In the genomic region with DNA sequence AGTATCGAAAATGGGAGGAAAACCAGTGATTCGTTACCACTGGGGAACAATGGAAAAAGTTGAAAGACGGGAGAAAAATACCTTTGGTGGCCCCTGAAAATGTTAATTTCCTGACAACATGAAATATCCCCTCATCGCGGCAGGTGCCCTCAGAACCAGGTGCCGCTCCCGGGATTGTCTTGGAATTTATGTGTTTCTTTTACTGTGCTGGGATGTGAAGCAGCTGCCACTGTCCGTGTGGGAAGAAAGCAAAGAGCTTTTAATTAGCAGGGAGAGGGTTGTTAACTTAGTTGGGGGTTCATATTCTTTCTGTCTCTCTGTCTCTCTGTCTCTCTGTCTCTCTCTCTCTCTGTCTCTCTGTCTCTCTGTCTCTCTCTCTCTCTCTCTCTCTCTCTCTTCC, we compare ENCODE assay signal across 21 mouse cellular contexts.
A peak's percentile ranks its signal among the peaks of the same experiment; 100 is the strongest.
DNase-seq lines count a peak whose midpoint lies in the region; ATAC-seq lines count a peak whose summit lies in the region.
"Had no signal": no experiment of that assay in that cellular context is flagged by ENCODE, and none has a peak within 500 bp of the region (broad histone marks: within the 10 kb centered on the region; RNA-seq: fewer than 3 reads in every experiment).

No protein-coding gene starts in this region.

- 0 out of 2 replicates have a peak, but pooled peaks have one; percentile 34 for ATAC-seq in hindbrain, embryonic 11.5 days (ENCODE audit: low FRiP score)
- no peak for ATAC-seq in forebrain, embryonic 16.5 days
- ATAC-seq in hindbrain, embryonic 15.5 days (ENCODE audit: low FRiP score, low read depth), result no peak
- no peak for ATAC-seq in neural tube, embryonic 13.5 days (ENCODE audit: low read depth)
- ATAC-seq: intestine, postnatal 0 days had no signal

- H3K9ac ChIP-seq in hindbrain, embryonic 11.5 days (ENCODE audit: low read depth, low read length), result no peak overlapping the region
- no peak overlapping the region for H3K9ac ChIP-seq in forebrain, embryonic 16.5 days (replicated peaks; ENCODE audit: low read depth, low read length)
- no peak overlapping the region for H3K9ac ChIP-seq in hindbrain, embryonic 15.5 days
- 0 out of 2 replicates have a peak overlapping the region, but pooled peaks have one; percentile 22 for H3K9ac ChIP-seq in neural tube, embryonic 13.5 days
- H3K9ac ChIP-seq: embryonic facial prominence, embryonic 15.5 days; liver, embryonic 14.5 days; midbrain, embryonic 12.5 days had no signal

- no peaks in the 10 kb centered on the region for H3K27me3 ChIP-seq in hindbrain, embryonic 11.5 days (ENCODE audit: control insufficient read depth, insufficient read depth, low read length)
- no peaks in the 10 kb centered on the region for H3K27me3 ChIP-seq in hindbrain, embryonic 10.5 days (ENCODE audit: insufficient read depth, poor library complexity, severe bottlenecking)
- H3K27me3 ChIP-seq in forebrain, embryonic 16.5 days (replicated peaks; ENCODE audit: control insufficient read depth, insufficient read depth, low read length), result no peaks in the 10 kb centered on the region
- no peaks in the 10 kb centered on the region for H3K27me3 ChIP-seq in hindbrain, embryonic 15.5 days
- H3K27me3 ChIP-seq in neural tube, embryonic 13.5 days, result no peaks in the 10 kb centered on the region
- H3K27me3 ChIP-seq: embryonic facial prominence, embryonic 15.5 days; midbrain, embryonic 12.5 days had no signal

- no peak overlapping the region for H3K4me3 ChIP-seq in hindbrain, embryonic 11.5 days (ENCODE audit: low read depth, low read length)
- no peak overlapping the region for H3K4me3 ChIP-seq in hindbrain, embryonic 10.5 days
- H3K4me3 ChIP-seq in forebrain, embryonic 16.5 days (replicated peaks; ENCODE audit: low read length), result no peak overlapping the region
- H3K4me3 ChIP-seq in hindbrain, embryonic 15.5 days, result peak overlapping the region; percentile 22; the same call in 1 of the 2 replicates
- peak overlapping the region; percentile 16 for H3K4me3 ChIP-seq in neural tube, embryonic 13.5 days
- H3K4me3 ChIP-seq: embryonic facial prominence, embryonic 15.5 days; heart, embryonic 10.5 days; layer of hippocampus, adult 2 months; midbrain, embryonic 12.5 days had no signal

- H3K4me1 ChIP-seq in hindbrain, embryonic 11.5 days (replicated peaks; ENCODE audit: control insufficient read depth, insufficient read depth, low read length), result no peaks in the 10 kb centered on the region
- H3K4me1 ChIP-seq in hindbrain, embryonic 10.5 days (replicated peaks), result no peaks in the 10 kb centered on the region
- H3K4me1 ChIP-seq in forebrain, embryonic 16.5 days (replicated peaks; ENCODE audit: control insufficient read depth, insufficient read depth, low read length), result no peaks in the 10 kb centered on the region
- peaks cover 5% of the 10 kb centered on the region; the same call in 1 of the 2 replicates for H3K4me1 ChIP-seq in hindbrain, embryonic 15.5 days (replicated peaks)
- peaks cover 7% of the 10 kb centered on the region for H3K4me1 ChIP-seq in neural tube, embryonic 13.5 days (replicated peaks)
- H3K4me1 ChIP-seq: embryonic facial prominence, embryonic 15.5 days; heart, embryonic 10.5 days had no signal

- no peak overlapping the region for H3K4me2 ChIP-seq in hindbrain, embryonic 11.5 days (replicated peaks; ENCODE audit: low read depth, low read length)
- peak overlapping the region; percentile 28; the same call in 1 of the 2 replicates for H3K4me2 ChIP-seq in forebrain, embryonic 16.5 days (ENCODE audit: low read length)
- H3K4me2 ChIP-seq in hindbrain, embryonic 15.5 days, result peak overlapping the region; percentile 44
- H3K4me2 ChIP-seq in neural tube, embryonic 13.5 days, result peak overlapping the region; percentile 44
- H3K4me2 ChIP-seq: embryonic facial prominence, embryonic 15.5 days; midbrain, embryonic 12.5 days had no signal

- no peaks in the 10 kb centered on the region for H3K36me3 ChIP-seq in hindbrain, embryonic 11.5 days (ENCODE audit: control insufficient read depth, insufficient read depth, low read length)
- H3K36me3 ChIP-seq in hindbrain, embryonic 10.5 days, result no peaks in the 10 kb centered on the region
- no peaks in the 10 kb centered on the region for H3K36me3 ChIP-seq in forebrain, embryonic 16.5 days (ENCODE audit: control insufficient read depth, insufficient read depth)
- H3K36me3 ChIP-seq in hindbrain, embryonic 15.5 days, result no peaks in the 10 kb centered on the region
- H3K36me3 ChIP-seq in neural tube, embryonic 13.5 days, result no peaks in the 10 kb centered on the region
- H3K36me3 ChIP-seq: embryonic facial prominence, embryonic 15.5 days; heart, embryonic 10.5 days; midbrain, embryonic 12.5 days had no signal

- no peaks in the 10 kb centered on the region for H3K9me3 ChIP-seq in hindbrain, embryonic 11.5 days (ENCODE audit: control insufficient read depth, low read length)
- no peaks in the 10 kb centered on the region for H3K9me3 ChIP-seq in hindbrain, embryonic 10.5 days
- H3K9me3 ChIP-seq in forebrain, embryonic 16.5 days (ENCODE audit: control insufficient read depth, low read length), result no peaks in the 10 kb centered on the region
- H3K9me3 ChIP-seq in hindbrain, embryonic 15.5 days, result no peaks in the 10 kb centered on the region
- no peaks in the 10 kb centered on the region for H3K9me3 ChIP-seq in neural tube, embryonic 13.5 days
- H3K9me3 ChIP-seq: embryonic facial prominence, embryonic 15.5 days; heart, embryonic 10.5 days; midbrain, embryonic 12.5 days had no signal

- no peak overlapping the region for H3K27ac ChIP-seq in hindbrain, embryonic 11.5 days (ENCODE audit: low read depth, low read length)
- H3K27ac ChIP-seq in hindbrain, embryonic 10.5 days, result no peak overlapping the region
- no peak overlapping the region for H3K27ac ChIP-seq in forebrain, embryonic 16.5 days (ENCODE audit: low read length)
- H3K27ac ChIP-seq in hindbrain, embryonic 15.5 days (replicated peaks), result no peak overlapping the region
- no peak overlapping the region for H3K27ac ChIP-seq in neural tube, embryonic 13.5 days (replicated peaks)
- H3K27ac ChIP-seq: embryonic facial prominence, embryonic 15.5 days; heart, embryonic 10.5 days; kidney, postnatal 0 days; layer of hippocampus, adult 2 months; liver, embryonic 14.5 days; macrophage; midbrain, embryonic 12.5 days had no signal

- DNase-seq in hindbrain, embryonic 11.5 days (ENCODE audit: low spot score), result no peak
- no peak for DNase-seq in hindbrain, embryonic 10.5 days (ENCODE audit: low spot score)
- DNase-seq in urinary bladder, postnatal 10 days (ENCODE audit: low spot score), result no peak
- DNase-seq in gastrocnemius, postnatal 4 days (ENCODE audit: low spot score in 2 of 2), result no peak
- DNase-seq: B cell, adult 2 months; cerebellum, adult 2 months; cerebellum, postnatal 36 days; heart, postnatal 36 days; right cerebral cortex, postnatal 4 days; thymus, adult 2 months had no signal

- 52% methylated on average over 8 of the region's 8 CpGs for WGBS in hindbrain, embryonic 11.5 days
- WGBS in hindbrain, embryonic 10.5 days, result 57% methylated on average over 8 of the region's 8 CpGs
- 40% methylated on average over 8 of the region's 8 CpGs for WGBS in forebrain, embryonic 16.5 days
- WGBS in hindbrain, embryonic 15.5 days, result 39% methylated on average over 8 of the region's 8 CpGs
- 15% methylated on average over 8 of the region's 8 CpGs for WGBS in neural tube, embryonic 13.5 days

Comparison
In these comparisons a context has a peak if more than half of its experiments do, and no peak if none do; other contexts are left out.
1. H3K4me3 ChIP-seq: peak in hindbrain, embryonic 15.5 days (single experiment) and neural tube, embryonic 13.5 days (single experiment); none in hindbrain, embryonic 11.5 days (single experiment), hindbrain, embryonic 10.5 days (single experiment) and forebrain, embryonic 16.5 days (single experiment).